Mouse (Mus musculus): ENCODE data around the gene Plekhh1.

Plekhh1 gene

GRCm38 (mm10) chr12:79028911-79029861, at the start of gene Plekhh1:
TSS of gene Plekhh1 (plus strand) at chr12:79029163.
- DNase-seq (ENCODE audit: low spot score in 2 of 2) = peak; percentile 32 to 46

- peak; percentile 74 for DNase-seq (ENCODE audit: low spot score in 2 of 2)
These were observed 48.3 kb upstream of the Plekhh1 start for GRCm38 (mm10) chr12:78980683-78981091.

DNA sequence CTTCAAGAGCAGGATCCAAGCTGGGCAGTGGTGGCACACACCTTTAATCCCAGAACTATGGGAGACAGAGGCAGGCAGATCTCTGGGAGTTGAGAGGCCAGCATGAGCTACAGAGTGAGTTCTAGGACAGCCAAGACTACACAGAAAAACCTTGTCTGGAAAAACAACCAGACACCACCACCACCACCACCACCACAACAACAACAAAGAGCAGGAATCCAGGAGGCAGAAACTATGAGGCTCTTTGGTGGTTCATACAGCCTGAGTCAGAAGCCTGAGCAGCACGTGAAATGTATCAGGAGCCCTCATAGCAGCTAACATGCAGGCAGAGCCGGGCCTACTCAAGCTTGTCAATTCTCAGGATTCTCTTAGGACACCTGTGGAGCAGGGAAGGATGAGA, 47.8 kb upstream of the Plekhh1 start:
- DNase-seq (ENCODE audit: low spot score in 2 of 2) = peak in 1 of 2 experiments; percentile 7

GRCm38 (mm10) chr12:78981938-78982825, 46.8 kb upstream of the Plekhh1 start:
- DNase-seq (ENCODE audit: low spot score in 2 of 2) = no peak

DNA sequence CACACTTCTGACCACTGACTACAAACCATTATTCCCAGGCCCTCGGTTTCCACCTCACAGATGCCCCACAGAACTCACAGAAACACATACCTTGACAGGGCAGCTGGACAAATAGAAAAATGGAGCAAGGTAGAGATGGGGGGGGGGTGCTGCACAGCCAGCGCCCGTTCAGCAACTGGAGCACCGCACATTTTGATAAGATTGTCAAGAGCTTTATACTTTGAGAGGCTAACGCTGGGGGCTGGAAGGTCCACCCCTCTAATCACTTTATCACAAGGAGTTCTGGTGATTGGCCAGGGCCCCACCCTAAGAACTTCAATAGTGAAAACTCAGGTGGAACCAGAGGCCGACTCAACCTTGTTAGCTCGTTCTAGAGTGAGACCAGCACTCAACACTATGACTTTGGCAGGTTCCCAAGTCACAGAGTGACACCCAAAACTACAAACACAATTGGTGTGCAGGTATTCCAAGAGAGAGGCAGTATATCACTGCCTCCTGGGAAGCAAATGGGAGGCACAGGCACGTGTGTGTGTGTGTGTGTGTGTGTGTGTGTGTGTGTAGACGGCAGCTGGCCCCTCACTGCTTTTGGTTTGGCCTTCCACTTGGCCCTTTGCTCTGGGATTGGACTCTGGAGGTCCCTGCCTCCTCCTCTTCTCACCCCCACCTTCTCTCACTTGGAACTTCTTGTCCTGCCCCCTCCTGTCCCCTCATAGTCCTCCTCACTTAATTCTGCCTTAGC, 45.5 kb upstream of the Plekhh1 start:
- no peak for DNase-seq (ENCODE audit: low spot score in 2 of 2)

- no peak for DNase-seq (ENCODE audit: low spot score in 2 of 2)
These were observed 44.9 kb upstream of the Plekhh1 start for GRCm38 (mm10) chr12:78984035-78984432.

- no peak for DNase-seq (ENCODE audit: low spot score in 2 of 2)
These were observed 41.3 kb upstream of the Plekhh1 start for GRCm38 (mm10) chr12:78987581-78988081.

- no peak for DNase-seq (ENCODE audit: low spot score in 2 of 2)
These were observed 32.7 kb upstream of the Plekhh1 start for GRCm38 (mm10) chr12:78996271-78996670.

- DNase-seq (ENCODE audit: low spot score in 2 of 2) = no peak
These were observed 32.3 kb upstream of the Plekhh1 start for GRCm38 (mm10) chr12:78996711-78997110.

DNA sequence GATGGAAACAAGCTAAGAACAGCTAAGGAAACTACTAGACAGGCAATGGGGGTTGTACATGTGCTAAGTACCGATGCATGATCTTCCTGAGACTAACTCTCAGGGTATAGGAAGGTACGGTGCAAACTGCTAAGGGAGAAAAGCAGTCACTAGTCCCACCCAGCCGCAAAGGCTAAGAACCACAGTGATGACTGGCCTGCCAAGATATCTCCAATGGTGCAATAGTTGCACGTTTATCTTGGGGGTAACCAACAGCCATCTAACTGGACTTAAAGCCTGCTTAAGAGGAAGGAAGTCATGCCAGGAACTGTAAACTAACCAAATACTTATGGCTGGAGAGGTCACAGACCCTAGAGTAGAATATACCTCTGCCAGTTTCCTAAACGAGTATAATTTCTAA, 26.6 kb upstream of the Plekhh1 start:
- DNase-seq (ENCODE audit: low spot score in 2 of 2) = no peak

GRCm38 (mm10) chr12:79002978-79003377, 26.0 kb upstream of the Plekhh1 start:
- no peak for DNase-seq (ENCODE audit: low spot score in 2 of 2)

GRCm38 (mm10) chr12:79005456-79005855, 23.5 kb upstream of the Plekhh1 start:
- DNase-seq (ENCODE audit: low spot score in 2 of 2) = no peak

- DNase-seq (ENCODE audit: low spot score in 2 of 2) = no peak
These were observed 22.9 kb upstream of the Plekhh1 start for GRCm38 (mm10) chr12:79006076-79006475.

GRCm38 (mm10) chr12:79006478-79007125, 22.4 kb upstream of the Plekhh1 start:
- DNase-seq (ENCODE audit: low spot score in 2 of 2) = peak; percentile 36 to 61

GRCm38 (mm10) chr12:79007126-79007753, 21.7 kb upstream of the Plekhh1 start, which contains the start of gene Tmem229b:
TSS of gene Tmem229b (minus strand) at chr12:79007627.
- DNase-seq (ENCODE audit: low spot score in 2 of 2) = peak; percentile 22 to 39

DNA sequence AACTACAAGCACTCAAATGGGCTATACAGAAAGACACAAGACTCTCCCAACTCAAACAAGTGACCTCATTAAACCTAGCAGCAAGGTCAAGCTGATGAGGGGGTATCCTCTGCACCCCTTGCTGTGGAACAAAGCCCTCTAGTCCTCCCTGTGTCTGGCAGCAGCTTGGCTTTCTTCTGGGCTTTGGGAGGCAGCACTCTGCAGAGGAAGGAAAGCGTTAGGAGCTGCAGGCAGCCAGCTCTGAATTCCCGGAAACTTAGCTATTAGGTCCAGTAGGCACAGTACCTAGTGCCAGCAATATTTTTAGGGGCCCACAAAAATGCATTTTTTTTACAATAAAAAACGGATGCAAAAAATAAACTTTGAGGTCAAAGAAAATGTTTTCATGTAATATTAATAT, 18.4 kb upstream of the Plekhh1 start:
- no peak for DNase-seq (ENCODE audit: low spot score in 2 of 2)

GRCm38 (mm10) chr12:79016109-79016508, 12.9 kb upstream of the Plekhh1 start:
- no peak for DNase-seq (ENCODE audit: low spot score in 2 of 2)

- no peak for DNase-seq (ENCODE audit: low spot score in 2 of 2)
These were observed 11.0 kb upstream of the Plekhh1 start for GRCm38 (mm10) chr12:79017994-79018399.

GRCm38 (mm10) chr12:79021902-79022301, 7.1 kb upstream of the Plekhh1 start:
- no peak for DNase-seq (ENCODE audit: low spot score in 2 of 2)

- no peak for DNase-seq (ENCODE audit: low spot score in 2 of 2)
These were observed 6.1 kb upstream of the Plekhh1 start for GRCm38 (mm10) chr12:79022882-79023281.
